ENCODE assay signal across 7 mouse cellular contexts in the genomic region with DNA sequence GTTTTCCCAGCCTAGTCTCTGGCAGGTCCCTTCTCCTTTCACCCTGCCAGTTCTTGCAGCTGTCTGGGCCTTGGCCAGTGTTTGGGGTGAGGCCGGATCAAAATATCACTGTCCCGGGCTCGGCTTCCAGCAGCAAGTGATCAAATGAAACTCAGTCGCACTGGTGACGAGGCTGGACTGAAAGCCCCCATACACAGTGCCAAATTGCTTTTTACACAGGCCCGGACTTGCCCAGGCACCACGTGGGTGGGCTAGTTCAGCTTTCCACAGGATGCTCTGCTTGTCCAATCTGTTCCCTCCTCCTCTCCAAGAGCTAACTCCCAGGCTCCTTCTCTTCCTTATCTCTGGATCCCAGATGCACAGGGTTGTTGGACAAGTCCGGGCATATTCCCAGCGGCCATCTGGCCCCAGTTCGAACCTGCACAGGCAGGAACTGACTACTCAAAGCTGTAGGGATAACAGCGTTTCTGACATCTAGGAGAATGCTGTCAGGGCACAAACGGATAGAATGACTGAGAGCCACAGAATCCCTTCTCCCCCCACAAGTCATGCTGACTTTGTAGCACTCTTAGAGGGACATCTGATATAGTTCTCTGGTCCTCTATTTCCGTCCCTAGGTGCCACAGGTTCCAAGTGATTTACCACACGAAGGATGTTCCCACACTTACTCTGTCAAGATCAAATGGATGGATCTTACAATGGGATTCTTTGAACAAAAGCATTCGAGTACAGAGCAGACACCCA. TPM values are rescaled to one million over a fixed set of nuclear protein-coding genes. Genes with fewer than 3 reads are reported as not detected.
A peak's percentile ranks its signal among the peaks of the same experiment; 100 is the strongest.
DNase-seq lines count a peak whose midpoint lies in the region; ATAC-seq and TF ChIP-seq lines count a peak whose summit lies in the region.

No protein-coding gene starts in this region.

- peak; percentile 93 for ATAC-seq in hindbrain, postnatal 0 days
- ATAC-seq in liver, embryonic 14.5 days (ENCODE audit: insufficient read depth), result peak; percentile 21; the same call in 1 of the 2 replicates
- peak; percentile 69 for ATAC-seq in neural tube, embryonic 14.5 days (ENCODE audit: low read depth)

- H3K9ac ChIP-seq in hindbrain, postnatal 0 days (replicated peaks; ENCODE audit: low read length), result no peak overlapping the region
- no peak overlapping the region for H3K9ac ChIP-seq in liver, embryonic 14.5 days (replicated peaks)
- H3K9ac ChIP-seq in neural tube, embryonic 14.5 days (replicated peaks; ENCODE audit: low read depth, low read length), result no peak overlapping the region

- peak overlapping the region; percentile 51 for H3K4me3 ChIP-seq in brown adipose tissue, adult 24 weeks (ENCODE audit: insufficient read depth, low read depth, low read length)
- peak overlapping the region; percentile 23 for H3K4me3 ChIP-seq in hindbrain, postnatal 0 days (ENCODE audit: low read length)
- H3K4me3 ChIP-seq in liver, embryonic 14.5 days (ENCODE audit: insufficient read depth in 1 of 2, low read depth in 2 of 2, low read length in 2 of 2), result no peak overlapping the region
- H3K4me3 ChIP-seq in neural tube, embryonic 14.5 days (ENCODE audit: low read depth, low read length), result peak overlapping the region; percentile 16; the same call in 1 of the 2 replicates

- intact Hi-C loops in gastrocnemius, postnatal 36 days (cut with DNase I), result no loop called here

- no peaks in the 10 kb centered on the region for H3K9me3 ChIP-seq in hindbrain, postnatal 0 days (ENCODE audit: low read length)
- no peaks in the 10 kb centered on the region for H3K9me3 ChIP-seq in liver, embryonic 14.5 days (ENCODE audit: control insufficient read depth, low read length)
- H3K9me3 ChIP-seq in neural tube, embryonic 14.5 days (ENCODE audit: control insufficient read depth, low read length), result no peaks in the 10 kb centered on the region

- H3K27ac ChIP-seq in brown adipose tissue, adult 24 weeks (replicated peaks; ENCODE audit: low read depth, low read length), result peak overlapping the region; percentile 66
- H3K27ac ChIP-seq in hindbrain, postnatal 0 days, result peak overlapping the region; percentile 36; the same call in 1 of the 2 replicates
- no peak overlapping the region for H3K27ac ChIP-seq in liver, embryonic 14.5 days
- no peak overlapping the region for H3K27ac ChIP-seq in neural tube, embryonic 14.5 days (ENCODE audit: low read depth, low read length)

- no peak for TF ChIP-seq EP300 in liver, embryonic 14.5 days (IDR thresholded peaks at IDR 0.05; ENCODE audit: low read depth)

- H3K27me3 ChIP-seq in hindbrain, postnatal 0 days (ENCODE audit: insufficient read depth, low read length), result no peaks in the 10 kb centered on the region
- no peaks in the 10 kb centered on the region for H3K27me3 ChIP-seq in liver, embryonic 14.5 days (ENCODE audit: control insufficient read depth, insufficient read depth, low read length)
- H3K27me3 ChIP-seq in neural tube, embryonic 14.5 days (ENCODE audit: control insufficient read depth, insufficient read depth, low read length), result no peaks in the 10 kb centered on the region

- peak; percentile 89 for DNase-seq in R1 (ENCODE audit: low read depth, low spot score)
- peak; percentile 79 to 85 for DNase-seq in gastrocnemius, postnatal 36 days
- peak; percentile 45 for DNase-seq in hindbrain, postnatal 0 days (ENCODE audit: low spot score)
- no peak for DNase-seq in liver, embryonic 14.5 days (ENCODE audit: low read depth in 3 of 3, low spot score in 3 of 3)
- no peak for DNase-seq in spleen, adult 18-20 months

- peak overlapping the region; percentile 46 for H3K4me2 ChIP-seq in hindbrain, postnatal 0 days (ENCODE audit: low read depth, low read length)
- H3K4me2 ChIP-seq in liver, embryonic 14.5 days (ENCODE audit: low read depth), result peak overlapping the region; percentile 6; the same call in 1 of the 2 replicates
- peak overlapping the region; percentile 30 for H3K4me2 ChIP-seq in neural tube, embryonic 14.5 days (ENCODE audit: low read depth, low read length)

- no peak for TF ChIP-seq CTCF in hindbrain, postnatal 0 days (IDR thresholded peaks at IDR 0.05; ENCODE audit: low read depth)
- no peak for TF ChIP-seq CTCF in liver, embryonic 14.5 days (IDR thresholded peaks at IDR 0.05; ENCODE audit: low read depth)

- H3K36me3 ChIP-seq in hindbrain, postnatal 0 days (ENCODE audit: insufficient read depth, low read length), result no peaks in the 10 kb centered on the region
- H3K36me3 ChIP-seq in liver, embryonic 14.5 days (replicated peaks; ENCODE audit: control insufficient read depth, insufficient read depth, low read depth), result no peaks in the 10 kb centered on the region
- H3K36me3 ChIP-seq in neural tube, embryonic 14.5 days (ENCODE audit: control insufficient read depth, insufficient read depth, low read length), result no peaks in the 10 kb centered on the region

- 32% methylated on average over 15 of the region's 15 CpGs for WGBS in hindbrain, postnatal 0 days
- WGBS in liver, embryonic 14.5 days (ENCODE audit: insufficient replicate concordance), result 21% methylated on average over 15 of the region's 15 CpGs
- 20% methylated on average over 15 of the region's 15 CpGs for WGBS in neural tube, embryonic 14.5 days

- no peaks in the 10 kb centered on the region for H3K4me1 ChIP-seq in brown adipose tissue, adult 24 weeks (ENCODE audit: control insufficient read depth, insufficient read depth, insufficient read length, low read length)
- no peaks in the 10 kb centered on the region for H3K4me1 ChIP-seq in hindbrain, postnatal 0 days (ENCODE audit: insufficient read depth, low read length)
- H3K4me1 ChIP-seq in liver, embryonic 14.5 days (replicated peaks; ENCODE audit: control insufficient read depth in 2 of 2, insufficient read depth in 2 of 2, low read length in 1 of 2), result no peaks in the 10 kb centered on the region
- H3K4me1 ChIP-seq in neural tube, embryonic 14.5 days (ENCODE audit: control insufficient read depth, insufficient read depth, low read length), result no peaks in the 10 kb centered on the region

RNA-seq across cellular contexts. Expression of gene Eda2r, which starts 0.5 kb away (rescaled TPM):
- 0.52 and 0.54 TPM in 2 replicates for polyA plus RNA-seq in brown adipose tissue, adult 24 weeks (2012; ENCODE audit: insufficient read depth, insufficient read length, missing spikeins)
- 1 to 10 TPM; 5.0 to 10.0 TPM for total RNA-seq in gastrocnemius, postnatal 36 days (2021)
- total RNA-seq in hindbrain, postnatal 0 days (2014; rRNA removed), result 4.2 and 5.2 TPM in 2 replicates
- polyA plus RNA-seq in hindbrain, postnatal 0 days (2015; fragmentation: Nextera tagmentation; extraction: Ambion mirVana), result 1.1 and 1.6 TPM in 2 replicates
- polyA plus RNA-seq in liver, embryonic 14.5 days (2012; rRNA removed), result 0.02 and 0.06 TPM in 2 replicates
- 0.04 and 0.15 TPM in 2 replicates for polyA plus RNA-seq in liver, embryonic 14.5 days (2014; fragmentation: Nextera tagmentation; extraction: Ambion mirVana)
- polyA plus RNA-seq in neural tube, embryonic 14.5 days (2014; fragmentation: Nextera tagmentation; extraction: Ambion mirVana), result 1.4 and 2.2 TPM in 2 replicates

Comparison
In these comparisons a context has a peak if more than half of its experiments do, and no peak if none do; other contexts are left out.
1. DNase-seq: peak in R1 (single experiment), gastrocnemius, postnatal 36 days (2 of 2) and hindbrain, postnatal 0 days (single experiment); none in liver, embryonic 14.5 days (0 of 3) and spleen, adult 18-20 months (0 of 2).
2. H3K27ac ChIP-seq: peak in brown adipose tissue, adult 24 weeks (single experiment) and hindbrain, postnatal 0 days (single experiment); none in liver, embryonic 14.5 days (single experiment) and neural tube, embryonic 14.5 days (single experiment).
3. H3K4me3 ChIP-seq: peak in brown adipose tissue, adult 24 weeks (single experiment), hindbrain, postnatal 0 days (single experiment) and neural tube, embryonic 14.5 days (single experiment); none in liver, embryonic 14.5 days (0 of 2).
4. ATAC-seq: peak in every context shown above with its lines; median percentile 93 in hindbrain, postnatal 0 days; 69 in neural tube, embryonic 14.5 days; 21 in liver, embryonic 14.5 days.
5. Peak in every context shown above with its lines, with median percentiles within 50 percentile points of each other: H3K4me2 ChIP-seq.